Mouse (Mus musculus) neural tube, embryonic 11.5 days (tissue): Measurements from ENCODE around the gene 1700003E16Rik. TPM values are rescaled to one million over a fixed set of nuclear protein-coding genes. Genes with fewer than 3 reads are reported as not detected.
A peak's percentile ranks its signal among the peaks of the same experiment; 100 is the strongest.

Experiments used
- ATAC-seq: fragments of 200-750 bp; cut with Nextera tagmentation; 2 replicates; pipeline ENCODE4 v1.8.0; 2017; ENCODE audit warnings: moderate number of reproducible peaks, mild to moderate bottlenecking, moderate TSS enrichment, moderate library complexity; ENCODE audit not compliant: insufficient read depth, low FRiP score, low TSS enrichment
- DNase-seq: peaks from one replicate; pipeline ENCODE4 v3.0.0-alpha.2; 2015; ENCODE audit warnings: low spot score
- H3K27ac ChIP-seq: fragments of 300-500 bp; sonication (generic); 2 replicates; pipeline ENCODE4 v1.5.1; 2014; ENCODE audit warnings: low read depth, mild to moderate bottlenecking, low read length
- H3K27me3 ChIP-seq: fragments of 300-500 bp; sonication (generic); 2 replicates; pipeline ENCODE4 v1.6.1; 2014; ENCODE audit warnings: mild to moderate bottlenecking, low read length, mixed read lengths; ENCODE audit not compliant: control insufficient read depth, insufficient read depth
- H3K36me3 ChIP-seq: fragments of 300-500 bp; sonication (generic); 2 replicates; pipeline ENCODE4 v1.6.1; 2014; ENCODE audit warnings: mild to moderate bottlenecking, low read length, moderate library complexity, mixed read lengths; ENCODE audit not compliant: control insufficient read depth, insufficient read depth
- H3K4me1 ChIP-seq: fragments of 300-500 bp; sonication (generic); 2 replicates; pipeline ENCODE4 v1.6.1; 2014; ENCODE audit warnings: low read length, mixed read lengths; ENCODE audit not compliant: control insufficient read depth, insufficient read depth
- H3K4me2 ChIP-seq: fragments of 300-500 bp; sonication (generic); 2 replicates; pipeline ENCODE4 v1.6.1; 2014; ENCODE audit warnings: low read depth, mild to moderate bottlenecking, moderate library complexity
- H3K4me3 ChIP-seq: fragments of 300-500 bp; sonication (generic); 2 replicates; pipeline ENCODE4 v1.5.1; 2014; ENCODE audit warnings: low read depth, low read length
- H3K9ac ChIP-seq: fragments of 300-500 bp; sonication (generic); 2 replicates; pipeline ENCODE4 v1.6.1; 2014; ENCODE audit warnings: mild to moderate bottlenecking, low read length
- H3K9me3 ChIP-seq: fragments of 300-500 bp; sonication (generic); 2 replicates; pipeline ENCODE4 v1.6.1; 2016; ENCODE audit warnings: low read length; ENCODE audit not compliant: control insufficient read depth
- WGBS: fragments of 180-500 bp; shearing (Covaris S2); extraction: QIAGEN DNeasy Blood & Tissue Kit; methylation state at CpG from one replicate; pipeline ENCODE4 v1.1.7; 2014; 5-methylcytosine and 5-hydroxymethylcytosine counted together
- polyA plus RNA-seq: library from polyadenylated mRNA; unstranded; fragments of >200 nt; fragmentation: Nextera tagmentation; extraction: Ambion mirVana; gene quantifications from 2 replicates; pipeline ENCODE4 v1.2.1, GENCODE M21; 2014

1700003E16Rik gene
- polyA plus RNA-seq, 1 experiment from 2014 or later: 1.5 TPM

- WGBS: 13% methylated on average over 5 of the region's 5 CpGs
- Histone ChIP-seq H3K9me3 (no peaks in the 10 kb centered on the region), H3K36me3 (no peaks in the 10 kb centered on the region), H3K27ac (peak overlapping the region; percentile 99), H3K9ac (peak overlapping the region; percentile 98), H3K27me3 (no peaks in the 10 kb centered on the region), H3K4me2 (peak overlapping the region; percentile 91), H3K4me3 (peak overlapping the region; percentile 58), H3K4me1 (peaks cover 22% of the 10 kb centered on the region)
- no peak for ATAC-seq
- DNase-seq: no peak
Observed at GRCm38 (mm10) chr6:83136291-83136880, 19.8 kb upstream of the 1700003E16Rik start.

DNA sequence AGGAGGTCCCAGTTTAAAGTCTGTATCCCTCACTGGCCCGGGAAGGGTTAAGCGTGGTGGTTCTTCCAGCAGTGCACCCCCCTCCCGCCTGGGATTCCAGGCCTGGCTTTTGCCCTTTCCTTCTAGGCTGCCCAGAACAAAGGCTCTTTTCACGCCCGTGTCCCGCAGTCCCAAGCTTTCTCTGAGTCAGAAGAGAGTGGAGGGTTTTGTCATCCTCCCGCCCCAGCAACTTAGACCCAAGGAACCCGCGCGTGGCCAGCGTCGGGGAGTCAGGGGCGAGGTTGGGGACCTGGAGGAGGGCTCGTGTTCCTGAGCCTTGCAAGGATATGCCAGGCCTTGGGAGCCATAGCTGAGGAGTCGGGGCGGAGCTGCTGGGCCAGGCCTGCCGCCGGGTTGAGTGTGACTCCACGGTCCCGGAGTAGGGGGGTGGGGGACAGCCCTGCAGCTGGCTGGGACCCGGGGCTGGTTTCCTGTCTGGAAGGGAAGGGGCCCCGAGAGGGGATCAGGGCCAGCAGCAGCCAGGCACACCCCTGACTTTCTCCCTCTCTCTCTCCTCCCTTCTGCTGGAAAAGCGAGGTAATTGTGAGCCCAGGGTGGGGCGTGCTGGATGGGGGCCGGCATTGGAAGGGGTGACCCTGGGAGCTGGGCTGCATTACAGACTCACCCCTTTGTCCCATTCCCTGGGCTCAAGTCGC, 19.2 kb upstream of the 1700003E16Rik start:
- H3K36me3 ChIP-seq: no peaks in the 10 kb centered on the region
- peak overlapping the region; percentile 58 for H3K4me3 ChIP-seq
- peak overlapping the region; percentile 98 for H3K9ac ChIP-seq
- peak overlapping the region; percentile 91 for H3K4me2 ChIP-seq
- H3K9me3 ChIP-seq: no peaks in the 10 kb centered on the region
- peak overlapping the region; percentile 99 for H3K27ac ChIP-seq
- no peaks in the 10 kb centered on the region for H3K27me3 ChIP-seq
- H3K4me1 ChIP-seq: peaks cover 27% of the 10 kb centered on the region
- ATAC-seq (peak; percentile 79), DNase-seq (peak; percentile 87)
- WGBS: 1% methylated on average over 23 of the region's 26 CpGs

DNA sequence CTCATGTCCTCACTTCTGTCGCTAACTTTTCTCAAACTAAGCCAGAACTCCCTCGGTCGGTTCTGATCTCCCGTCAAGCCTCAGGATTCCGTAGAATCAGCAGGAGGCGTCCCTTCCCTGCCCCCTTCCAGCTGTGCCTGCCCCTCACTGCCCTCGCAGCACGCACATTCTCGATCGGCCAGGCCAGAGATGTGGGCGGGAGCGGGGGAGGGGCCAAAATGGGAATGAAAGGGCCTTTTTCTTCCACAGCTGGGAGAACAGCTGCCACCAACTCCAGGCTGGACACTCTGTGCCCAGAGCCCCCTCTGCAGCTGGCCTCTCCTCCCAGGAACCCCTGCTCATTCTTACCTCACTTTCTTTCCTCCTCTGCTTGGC, 18.6 kb upstream of the 1700003E16Rik start:
- 0% methylated on average over 12 of the region's 12 CpGs for WGBS
- Histone ChIP-seq H3K27ac (peak overlapping the region; percentile 99), H3K4me3 (peak overlapping the region; percentile 58), H3K27me3 (no peaks in the 10 kb centered on the region), H3K4me2 (peak overlapping the region; percentile 91), H3K9ac (peak overlapping the region; percentile 98), H3K36me3 (no peaks in the 10 kb centered on the region), H3K4me1 (peaks cover 30% of the 10 kb centered on the region), H3K9me3 (no peaks in the 10 kb centered on the region)
- ATAC-seq: peak; percentile 76
- peak; percentile 90 for DNase-seq

DNA sequence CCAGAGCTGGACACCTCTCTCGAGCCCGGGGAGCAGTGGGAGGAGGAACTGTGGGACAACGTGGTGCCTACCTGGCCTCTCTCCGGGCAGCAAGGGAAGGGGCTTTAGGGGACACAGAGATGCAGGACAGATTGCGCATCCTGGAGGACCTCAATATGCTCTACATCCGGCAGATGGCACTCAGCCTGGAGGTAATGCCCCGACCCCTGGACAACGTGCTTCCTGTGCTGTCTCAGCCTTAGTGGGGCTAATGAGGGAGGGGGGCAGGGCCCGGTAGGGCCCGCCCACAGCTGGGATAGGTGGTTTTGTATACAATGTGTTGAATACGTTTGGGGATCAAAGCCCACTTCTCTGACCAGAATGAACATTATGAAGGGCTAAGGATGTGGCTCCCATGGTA, 18.1 kb upstream of the 1700003E16Rik start:
- under 1% methylated on average over 11 of the region's 11 CpGs for WGBS
- ATAC-seq: peak; percentile 35
- peaks cover 31% of the 10 kb centered on the region for H3K4me1 ChIP-seq

GRCm38 (mm10) chr6:83140044-83140443, 16.2 kb upstream of the 1700003E16Rik start:
- Histone ChIP-seq H3K9ac (no peak overlapping the region), H3K4me1 (peaks cover 31% of the 10 kb centered on the region), H3K9me3 (no peaks in the 10 kb centered on the region), H3K27ac (no peak overlapping the region), H3K27me3 (no peaks in the 10 kb centered on the region), H3K36me3 (no peaks in the 10 kb centered on the region), H3K4me2 (no peak overlapping the region), H3K4me3 (no peak overlapping the region)
- DNase-seq (no peak), ATAC-seq (no peak)
- 93% methylated on average over 8 of the region's 8 CpGs for WGBS

More for the DNA sequence above, 18.1 kb upstream of the 1700003E16Rik start:
- Histone ChIP-seq H3K9me3 (no peaks in the 10 kb centered on the region), H3K4me3 (peak overlapping the region; percentile 58), H3K9ac (peak overlapping the region; percentile 98), H3K27ac (peak overlapping the region; percentile 99), H3K4me2 (peak overlapping the region; percentile 91), H3K36me3 (no peaks in the 10 kb centered on the region), H3K27me3 (no peaks in the 10 kb centered on the region)
- DNase-seq: peak; percentile 74

GRCm38 (mm10) chr6:83141636-83142035, 14.6 kb upstream of the 1700003E16Rik start:
- 33% methylated on average over 4 of the region's 4 CpGs for WGBS
- ATAC-seq: no peak
- Histone ChIP-seq H3K27me3 (no peaks in the 10 kb centered on the region), H3K9ac (peak overlapping the region; percentile 31), H3K4me2 (peak overlapping the region; percentile 44), H3K4me1 (peaks cover 26% of the 10 kb centered on the region), H3K9me3 (no peaks in the 10 kb centered on the region), H3K36me3 (no peaks in the 10 kb centered on the region), H3K4me3 (no peak overlapping the region), H3K27ac (no peak overlapping the region)
- no peak for DNase-seq

- ATAC-seq: no peak
- Histone ChIP-seq H3K27me3 (no peaks in the 10 kb centered on the region), H3K27ac (no peak overlapping the region), H3K4me2 (peak overlapping the region; percentile 44), H3K4me3 (peak overlapping the region; percentile 2; the same call in 1 of the 2 replicates), H3K4me1 (peaks cover 26% of the 10 kb centered on the region), H3K9ac (peak overlapping the region; percentile 31), H3K36me3 (peaks cover under 1% of the 10 kb centered on the region; the same call in 1 of the 2 replicates), H3K9me3 (no peaks in the 10 kb centered on the region)
- DNase-seq: peak; percentile 25
- 3% methylated on average over 41 of the region's 41 CpGs for WGBS
Observed at GRCm38 (mm10) chr6:83142211-83142731, 13.9 kb upstream of the 1700003E16Rik start.

GRCm38 (mm10) chr6:83142886-83143285, 13.3 kb upstream of the 1700003E16Rik start:
- Histone ChIP-seq H3K27me3 (no peaks in the 10 kb centered on the region), H3K27ac (no peak overlapping the region), H3K9ac (no peak overlapping the region), H3K36me3 (peaks cover 5% of the 10 kb centered on the region; the same call in 1 of the 2 replicates), H3K4me1 (peaks cover 23% of the 10 kb centered on the region), H3K4me2 (peak overlapping the region; percentile 44; the same call in 1 of the 2 replicates), H3K9me3 (no peaks in the 10 kb centered on the region), H3K4me3 (no peak overlapping the region)
- no peak for DNase-seq
- WGBS: 45% methylated on average over 11 of the region's 11 CpGs
- peak; percentile 45; the same call in 1 of the 2 replicates for ATAC-seq
